Mouse (Mus musculus) forebrain, embryonic 14.5 days (tissue): ENCODE data around the gene Cyp4f13. TPM values are rescaled to one million over a fixed set of nuclear protein-coding genes. Genes with fewer than 3 reads are reported as not detected.

Experiments used
- ATAC-seq: fragments of 200-750 bp; cut with Nextera tagmentation; 2 replicates; pipeline ENCODE4 v1.8.0; 2017; ENCODE audit warnings: mild to moderate bottlenecking, moderate library complexity
- DNase-seq: peaks from one replicate; pipeline ENCODE4 v3.0.0-alpha.2; 2015; ENCODE audit warnings: low spot score
- H3K27ac ChIP-seq: fragments of 300-500 bp; sonication (generic); 2 replicates; pipeline ENCODE4 v1.5.1; 2014; ENCODE audit warnings: low read depth, mild to moderate bottlenecking, control low read depth, low read length, moderate library complexity
- H3K27me3 ChIP-seq: fragments of 300-500 bp; sonication (generic); replicated peaks from 2 replicates; pipeline ENCODE4 v1.6.1; 2014; ENCODE audit warnings: low read length, control low read depth, mixed read lengths; ENCODE audit not compliant: control insufficient read depth, insufficient read depth
- H3K36me3 ChIP-seq: fragments of 300-500 bp; sonication (generic); 2 replicates; pipeline ENCODE4 v1.6.1; 2014; ENCODE audit warnings: low read length, control low read depth; ENCODE audit not compliant: control insufficient read depth, insufficient read depth
- H3K4me1 ChIP-seq: fragments of 300-500 bp; sonication (generic); 2 replicates; pipeline ENCODE4 v1.6.1; 2014; ENCODE audit warnings: antibody characterized with exemption, low read length, control low read depth; ENCODE audit not compliant: control insufficient read depth, insufficient read depth
- H3K4me2 ChIP-seq: fragments of 300-500 bp; sonication (generic); 2 replicates; pipeline ENCODE4 v1.6.1; 2014; ENCODE audit warnings: mild to moderate bottlenecking, control low read depth, low read length
- H3K4me3 ChIP-seq: fragments of 300-500 bp; sonication (generic); 2 replicates; pipeline ENCODE4 v1.5.1; 2014; ENCODE audit warnings: low read depth, low read length, control low read depth
- H3K9ac ChIP-seq: fragments of 300-500 bp; sonication (generic); 2 replicates; pipeline ENCODE4 v1.6.1; 2014; ENCODE audit warnings: mild to moderate bottlenecking, low read length, control low read depth, moderate library complexity
- H3K9me3 ChIP-seq: fragments of 300-500 bp; sonication (generic); replicated peaks from 2 replicates; pipeline ENCODE4 v1.6.1; 2016; ENCODE audit warnings: low read length, control low read depth, mixed read lengths; ENCODE audit not compliant: control insufficient read depth
- WGBS: fragments of 180-500 bp; shearing (Covaris S2); extraction: QIAGEN DNeasy Blood & Tissue Kit; methylation state at CpG from one replicate; pipeline ENCODE4 v1.1.7; 2014; 5-methylcytosine and 5-hydroxymethylcytosine counted together
- polyA plus RNA-seq: library from polyadenylated mRNA; unstranded; fragments of >200 nt; fragmentation: Nextera tagmentation; extraction: Ambion mirVana; gene quantifications from 2 replicates; pipeline ENCODE4 v1.2.1, GENCODE M21; 2014

The Cyp4f13 gene
- polyA plus RNA-seq, 1 experiment from 2014 or later, result 3.6 TPM

- H3K4me3 ChIP-seq, result peak within 1 kb of the TSS; percentile 62
- no peaks in the 10 kb centered on the region for H3K9me3 ChIP-seq
- H3K4me2 ChIP-seq, result peak within 1 kb of the TSS; percentile 67
- 10% methylated on average over 33 of the region's 33 CpGs for WGBS
- ATAC-seq (peak; percentile 98), DNase-seq (peak; percentile 96)
- H3K27me3 ChIP-seq, result no peaks in the 10 kb centered on the region
- H3K36me3 ChIP-seq, result 0 out of 2 replicates have a peak, but pooled peaks cover 2% of the 10 kb centered on the region
- peak within 1 kb of the TSS; percentile 75 for H3K9ac ChIP-seq
- H3K4me1 ChIP-seq, result peaks cover 10% of the 10 kb centered on the region
- H3K27ac ChIP-seq, result peak within 1 kb of the TSS; percentile 74
Observed at GRCm38 (mm10) chr17:32891239-32892180, 55.7 kb downstream of the Cyp4f13 start, which contains the start of gene Zfp870. TSS of gene Zfp870 (minus strand) at chr17:32891642.

GRCm38 (mm10) chr17:32890852-32891238 lies 56.4 kb downstream of the Cyp4f13 start:
- H3K9me3 ChIP-seq, result no peaks in the 10 kb centered on the region
- H3K36me3 ChIP-seq, result 0 out of 2 replicates have a peak, but pooled peaks cover 2% of the 10 kb centered on the region
- WGBS, result 3% methylated on average over 11 of the region's 11 CpGs
- H3K27ac ChIP-seq, result peak overlapping the region; percentile 74
- no peaks in the 10 kb centered on the region for H3K27me3 ChIP-seq
- peak overlapping the region; percentile 62 for H3K4me3 ChIP-seq
- peak overlapping the region; percentile 75 for H3K9ac ChIP-seq
- ATAC-seq (peak; percentile 53; the same call in 1 of the 2 replicates), DNase-seq (no peak)
- H3K4me2 ChIP-seq, result peak overlapping the region; percentile 67
- peaks cover 10% of the 10 kb centered on the region for H3K4me1 ChIP-seq

- H3K27me3 ChIP-seq, result no peaks in the 10 kb centered on the region
- 95% methylated on average over 6 of the region's 6 CpGs for WGBS
- no peak overlapping the region for H3K9ac ChIP-seq
- DNase-seq (no peak), ATAC-seq (no peak)
- no peak overlapping the region for H3K27ac ChIP-seq
- no peaks in the 10 kb centered on the region for H3K9me3 ChIP-seq
- H3K4me2 ChIP-seq, result no peak overlapping the region
- H3K4me3 ChIP-seq, result no peak overlapping the region
- H3K36me3 ChIP-seq, result peaks cover 11% of the 10 kb centered on the region
- H3K4me1 ChIP-seq, result peaks cover 10% of the 10 kb centered on the region
Observed at GRCm38 (mm10) chr17:32889611-32890010, 57.6 kb downstream of the Cyp4f13 start.

GRCm38 (mm10) chr17:32880320-32881218 lies 66.6 kb downstream of the Cyp4f13 start:
- Histone ChIP-seq H3K36me3 (peaks cover 48% of the 10 kb centered on the region), H3K4me3 (no peak overlapping the region), H3K9me3 (no peaks in the 10 kb centered on the region), H3K4me1 (no peaks in the 10 kb centered on the region), H3K4me2 (no peak overlapping the region), H3K27me3 (no peaks in the 10 kb centered on the region), H3K27ac (no peak overlapping the region), H3K9ac (no peak overlapping the region)
- 93% methylated on average over 14 of the region's 14 CpGs for WGBS
- no peak for ATAC-seq
- DNase-seq, result no peak

- Histone ChIP-seq H3K4me3 (no peak overlapping the region), H3K9ac (no peak overlapping the region), H3K27me3 (no peaks in the 10 kb centered on the region), H3K9me3 (no peaks in the 10 kb centered on the region), H3K4me1 (no peaks in the 10 kb centered on the region), H3K27ac (no peak overlapping the region), H3K4me2 (no peak overlapping the region), H3K36me3 (peaks cover 35% of the 10 kb centered on the region)
- WGBS, result 91% methylated on average over 11 of the region's 11 CpGs
- ATAC-seq (no peak), DNase-seq (no peak)
Observed at GRCm38 (mm10) chr17:32878773-32879172, 68.4 kb downstream of the Cyp4f13 start.

GRCm38 (mm10) chr17:32877471-32878171 lies 69.6 kb downstream of the Cyp4f13 start:
- DNase-seq (no peak), ATAC-seq (no peak)
- 14% methylated on average over 22 of the region's 22 CpGs for WGBS
- Histone ChIP-seq H3K4me1 (no peaks in the 10 kb centered on the region), H3K4me2 (no peak overlapping the region), H3K27ac (no peak overlapping the region), H3K9me3 (no peaks in the 10 kb centered on the region), H3K4me3 (no peak overlapping the region), H3K9ac (no peak overlapping the region), H3K36me3 (peaks cover 23% of the 10 kb centered on the region), H3K27me3 (no peaks in the 10 kb centered on the region)

Other genes with a start within 250 kb of the Cyp4f13 start
- gene Zfp871, start 159.1 kb downstream of the Cyp4f13 start, polyA plus RNA-seq, result 44.1 and 72.0 TPM in 2 replicates
- 22.2 and 25.2 TPM in 2 replicates for gene Zfp811, start 137.5 kb downstream of the Cyp4f13 start, polyA plus RNA-seq
- 20.7 and 25.7 TPM in 2 replicates for gene Zfp799, start 117.1 kb downstream of the Cyp4f13 start, polyA plus RNA-seq
- 8.5 and 10.9 TPM in 2 replicates for gene Zfp870, start 55.8 kb downstream of the Cyp4f13 start, polyA plus RNA-seq
- 0.10 TPM in 1 of 2 replicates, not detected in the other for gene Cyp4f14, start 30.1 kb downstream of the Cyp4f13 start, polyA plus RNA-seq
- gene Zfp472, start 18.4 kb upstream of the Cyp4f13 start, polyA plus RNA-seq, result 12.1 and 12.7 TPM in 2 replicates
- gene Zfp952, start 45.7 kb upstream of the Cyp4f13 start, polyA plus RNA-seq, result 17.5 and 20.0 TPM in 2 replicates
- 25.5 and 29.9 TPM in 2 replicates for gene Zfp763, start 86.0 kb upstream of the Cyp4f13 start, polyA plus RNA-seq
- gene 4921501E09Rik, start 120.7 kb upstream of the Cyp4f13 start, polyA plus RNA-seq, result not detected in 2 replicates
- gene Zfp563, start 141.9 kb upstream of the Cyp4f13 start, polyA plus RNA-seq, result 24.4 and 26.6 TPM in 2 replicates
- 0.22 TPM in 1 of 2 replicates, not detected in the other for gene Morc2b, start 192.3 kb upstream of the Cyp4f13 start, polyA plus RNA-seq
- not detected in 2 replicates for gene Olfr55, start 221.0 kb upstream of the Cyp4f13 start, polyA plus RNA-seq
- gene Olfr239, start 243.9 kb upstream of the Cyp4f13 start, polyA plus RNA-seq, result not detected in 2 replicates